Mouse (Mus musculus): ENCODE data around the gene Slc12a8. TPM values are rescaled to one million over a fixed set of nuclear protein-coding genes. Genes with fewer than 3 reads are reported as not detected.

The Slc12a8 gene
- total RNA-seq, 4 experiments from 2014 or later = 0.34 to 0.72 (median 0.47) TPM

DNA sequence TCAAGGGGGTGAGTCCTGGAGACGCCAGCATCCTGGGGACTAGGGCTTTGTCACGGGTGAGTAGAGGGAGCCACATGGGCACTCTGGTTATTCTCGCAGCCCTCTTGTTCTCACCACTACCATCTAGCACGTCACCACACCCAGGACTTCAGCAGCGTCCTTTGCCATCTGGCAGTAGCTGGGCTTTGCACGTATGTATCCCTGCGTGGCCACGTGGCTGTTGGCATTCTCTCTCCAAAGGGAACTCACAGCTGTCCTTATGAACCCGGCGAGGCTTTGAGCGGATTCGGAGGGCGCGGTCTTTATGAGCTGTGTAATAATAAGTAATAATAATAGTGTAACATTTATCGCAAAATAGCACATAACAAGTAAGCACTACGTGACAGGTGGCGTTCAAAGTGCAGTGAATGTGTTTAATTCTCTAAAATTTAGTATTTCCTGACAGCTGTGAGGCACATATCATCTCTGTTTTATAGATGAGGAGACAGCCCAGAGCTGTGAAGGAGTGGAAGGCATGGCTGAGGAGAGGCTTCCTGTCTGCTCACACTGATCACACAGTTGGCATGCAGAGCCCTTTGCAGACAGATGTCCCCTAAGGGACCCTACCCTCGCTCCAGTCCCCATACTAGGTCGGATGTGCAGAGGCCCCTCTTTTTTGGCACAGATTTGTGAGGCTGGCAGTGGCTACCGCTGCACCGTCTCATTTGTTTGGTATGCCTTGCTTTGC is 20.5 kb downstream of the Slc12a8 start:
- no peak for DNase-seq (ENCODE audit: low spot score)

DNA sequence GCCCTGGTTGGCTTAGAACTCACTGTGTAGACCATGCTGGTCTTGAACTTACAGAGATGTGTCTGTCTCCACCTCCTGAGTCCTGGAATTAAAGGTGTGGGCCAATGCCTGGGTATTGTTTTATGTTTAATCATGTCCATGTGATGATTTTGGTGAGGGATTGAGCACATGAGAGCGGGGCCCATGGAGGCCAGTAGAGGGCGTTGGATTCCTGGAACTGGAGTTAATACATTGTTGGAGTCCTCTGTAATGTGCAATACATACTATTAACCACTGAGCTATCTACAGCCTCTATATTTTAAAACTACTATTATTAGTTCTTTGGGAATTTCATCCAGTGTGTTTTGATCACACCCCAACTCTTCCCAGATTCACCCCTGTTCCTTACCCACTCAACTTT is 27.2 kb downstream of the Slc12a8 start:
- DNase-seq (ENCODE audit: low spot score) = no peak

DNA sequence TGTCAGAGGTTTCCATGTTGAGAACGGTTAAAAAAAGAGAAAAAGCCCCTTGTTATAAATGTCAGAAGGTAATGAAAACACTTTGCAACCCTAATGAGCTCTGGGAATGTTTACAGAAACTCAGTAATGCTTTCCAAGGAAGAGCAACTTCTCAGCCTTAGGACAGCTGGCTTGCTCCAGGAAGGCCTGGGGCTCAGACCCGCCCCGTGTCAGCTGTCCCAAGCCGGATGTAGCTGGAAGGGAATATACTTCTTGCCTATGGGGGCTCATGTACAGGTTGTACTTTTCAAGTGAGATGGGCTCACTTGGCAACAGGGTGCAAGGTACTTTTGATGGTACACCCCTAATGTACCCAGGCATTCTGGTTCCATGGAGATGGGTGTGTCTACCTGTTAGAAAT is 28.4 kb downstream of the Slc12a8 start:
- no peak for DNase-seq (ENCODE audit: low spot score)

DNA sequence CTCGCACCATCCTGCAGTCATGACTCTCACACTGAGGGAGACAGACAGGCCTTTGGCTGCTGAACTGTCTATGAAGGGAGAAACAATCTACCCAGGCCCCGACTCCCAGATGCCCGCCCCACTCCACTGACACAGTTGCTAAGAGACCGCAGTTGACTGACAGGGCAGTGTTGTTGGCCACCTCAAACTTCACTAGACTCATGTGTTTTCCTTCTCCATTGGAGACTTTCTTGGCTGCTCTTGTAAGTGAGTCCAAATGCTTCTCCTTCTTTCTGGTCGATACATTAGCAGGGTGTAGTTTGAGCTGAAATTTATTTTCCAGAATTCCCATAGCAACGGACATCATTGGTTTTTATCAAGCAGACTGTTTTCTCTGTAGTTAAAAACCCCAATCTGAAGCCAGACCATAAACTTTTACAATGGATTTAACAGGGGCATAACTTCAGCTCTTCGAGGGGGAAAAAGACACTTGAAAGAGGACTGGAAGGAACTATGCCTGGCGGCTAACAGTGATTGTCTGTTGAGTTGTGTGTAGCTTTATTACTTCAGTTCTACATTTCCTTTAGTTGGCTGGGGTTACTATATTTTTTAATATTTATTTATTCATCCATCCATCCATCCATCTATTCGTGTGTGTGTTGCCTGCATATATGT is 36.7 kb downstream of the Slc12a8 start:
- no peak for DNase-seq (ENCODE audit: low spot score)

DNA sequence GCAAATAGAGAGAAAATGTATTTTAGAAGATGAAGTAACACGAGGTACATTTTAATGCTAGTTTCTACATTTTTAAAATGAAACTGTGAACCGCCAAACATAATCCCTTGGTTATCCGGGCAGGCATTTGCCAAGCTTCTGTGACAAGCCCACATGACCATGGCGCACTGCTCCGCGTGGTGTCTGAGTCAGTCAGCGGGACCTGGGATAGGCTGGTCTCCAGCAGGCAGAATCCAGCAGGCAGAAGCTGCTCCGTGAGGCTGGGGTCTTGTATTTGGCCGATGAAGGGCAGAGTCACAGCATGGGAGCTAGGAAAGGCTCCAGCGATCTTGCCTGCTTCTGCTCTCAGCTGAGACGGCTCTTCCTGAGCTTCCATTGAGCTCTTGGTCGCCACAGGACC is 41.0 kb downstream of the Slc12a8 start:
- DNase-seq (ENCODE audit: low spot score) = no peak

DNA sequence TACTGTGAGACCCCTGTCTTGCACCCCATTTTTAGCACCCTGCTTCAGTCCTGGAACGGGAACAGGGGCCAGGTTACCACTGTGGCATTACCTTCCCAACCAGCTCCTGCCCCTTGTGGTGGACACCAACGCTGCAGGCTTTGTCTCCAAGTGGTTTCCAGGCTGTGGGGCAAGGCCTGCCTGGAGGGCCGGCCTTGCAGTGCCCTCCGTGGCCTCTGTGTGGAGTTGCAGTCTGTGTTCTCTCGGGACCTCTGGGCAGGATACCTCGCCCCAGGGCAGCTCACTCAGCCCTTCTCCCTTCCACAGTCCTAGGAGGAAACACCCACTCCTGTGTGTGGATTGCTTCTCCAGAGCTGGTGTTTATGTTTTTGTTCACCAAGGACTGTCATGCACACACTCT is 43.2 kb downstream of the Slc12a8 start:
- DNase-seq (ENCODE audit: low spot score) = peak; percentile 88

DNA sequence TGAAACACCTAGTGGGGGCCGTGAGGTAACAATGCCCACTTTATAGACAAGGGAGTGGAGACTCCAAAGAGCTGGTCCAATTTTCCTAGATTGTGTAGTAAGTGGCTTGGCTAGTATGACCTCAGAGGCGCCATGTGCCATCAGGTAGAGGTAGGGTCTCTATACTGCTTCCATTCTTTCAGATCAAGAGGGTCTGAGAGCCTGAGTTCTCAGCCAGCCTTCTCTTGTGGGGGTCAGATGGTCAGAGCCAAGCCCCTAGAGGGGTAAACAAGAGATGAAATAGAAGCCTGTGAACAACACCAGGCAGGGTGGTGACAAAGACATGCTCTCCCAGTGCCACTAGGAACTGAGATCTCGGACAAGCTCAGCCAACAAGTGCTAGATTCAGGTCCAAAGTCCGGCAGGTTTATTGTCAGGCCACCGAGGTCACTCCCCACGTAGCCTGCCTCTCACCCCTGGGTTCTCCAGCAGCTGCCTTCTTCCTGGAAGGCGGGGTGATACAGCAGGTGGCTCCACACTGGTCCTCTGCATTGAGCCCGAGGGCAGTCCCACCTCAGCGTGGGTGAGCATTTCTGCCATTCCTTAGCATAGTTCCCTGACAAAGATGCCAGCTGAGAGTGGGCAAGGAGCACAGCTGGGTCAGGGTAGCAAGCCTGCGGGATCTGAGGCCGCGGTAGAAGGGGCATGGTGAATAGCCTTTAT is 44.3 kb downstream of the Slc12a8 start:
- DNase-seq (ENCODE audit: low spot score) = no peak

DNA sequence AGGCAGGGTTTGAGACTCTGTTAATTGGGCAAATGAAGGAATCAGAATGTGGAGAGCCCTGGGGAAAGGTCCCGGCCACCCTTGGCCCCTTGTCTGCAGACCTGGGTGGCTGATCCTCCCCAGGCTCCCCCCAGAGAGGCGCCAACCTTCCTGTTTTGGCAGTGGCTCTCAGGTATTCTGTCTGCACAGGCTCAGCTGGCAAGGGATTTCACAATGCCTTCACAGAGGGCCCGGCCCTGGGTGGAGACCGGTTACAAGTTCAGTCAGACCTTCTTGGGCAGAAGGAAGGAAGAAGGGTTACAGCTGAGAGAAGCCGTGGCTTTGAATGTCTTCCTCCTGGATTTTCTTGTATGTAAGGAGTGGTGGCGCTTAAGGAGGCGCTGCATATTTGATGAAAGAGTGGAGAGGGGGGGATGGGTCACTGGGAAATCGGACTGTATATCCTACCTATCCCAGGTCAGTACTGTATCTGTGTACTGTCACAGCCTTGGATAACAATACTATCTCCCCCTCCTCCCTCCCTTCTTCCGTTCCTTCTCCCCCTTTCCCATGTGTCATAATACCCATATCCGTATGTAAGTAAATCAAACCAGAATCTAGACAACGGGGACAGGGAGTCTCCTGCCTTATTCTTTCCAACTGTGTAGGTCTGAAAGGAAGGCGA is 45.9 kb downstream of the Slc12a8 start:
- peak; percentile 57 for DNase-seq (ENCODE audit: low spot score)

DNA sequence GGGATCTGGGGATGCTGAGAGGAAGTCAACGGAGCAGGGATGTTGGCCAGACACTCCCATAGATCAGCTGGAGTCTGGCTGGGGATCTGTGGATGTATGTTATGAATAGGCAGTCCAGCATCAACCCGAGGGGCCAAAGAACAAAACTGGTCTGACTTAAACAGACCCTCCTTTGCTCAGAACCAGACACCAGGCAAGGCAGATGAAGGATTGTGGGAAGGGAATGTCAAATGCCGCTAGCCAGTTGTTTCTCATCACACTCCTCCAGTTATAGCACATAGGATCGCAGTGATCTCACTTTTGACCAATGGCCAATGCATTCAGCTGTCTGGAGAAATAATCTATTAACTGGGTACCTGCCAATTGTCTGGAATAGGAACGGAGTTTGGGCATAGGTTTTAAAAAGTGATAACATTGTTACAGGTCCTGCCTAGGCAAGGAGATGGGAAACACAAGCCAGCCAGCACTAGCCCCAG is 46.4 kb downstream of the Slc12a8 start:
- peak; percentile 58 for DNase-seq (ENCODE audit: low spot score)

DNA sequence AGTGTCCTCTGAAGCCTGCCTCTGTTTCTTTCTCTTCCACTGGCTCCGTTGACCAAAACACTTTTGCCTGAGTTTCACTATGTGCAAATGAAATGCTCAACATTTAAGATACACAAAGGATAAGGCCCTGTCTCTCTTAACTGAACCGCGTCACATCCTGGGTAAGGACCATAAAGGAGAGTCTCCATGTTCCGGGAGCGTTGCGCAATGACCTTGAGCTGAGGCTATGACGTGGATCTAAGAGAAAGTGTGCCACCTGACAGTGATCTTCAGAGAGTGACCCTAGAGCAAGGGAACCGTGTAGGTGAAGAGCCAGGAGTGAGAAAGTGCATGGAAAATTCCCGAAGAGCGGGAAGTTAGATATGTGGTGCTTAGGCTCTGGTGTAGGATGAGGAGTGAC is 49.3 kb downstream of the Slc12a8 start:
- no peak for DNase-seq (ENCODE audit: low spot score)

DNA sequence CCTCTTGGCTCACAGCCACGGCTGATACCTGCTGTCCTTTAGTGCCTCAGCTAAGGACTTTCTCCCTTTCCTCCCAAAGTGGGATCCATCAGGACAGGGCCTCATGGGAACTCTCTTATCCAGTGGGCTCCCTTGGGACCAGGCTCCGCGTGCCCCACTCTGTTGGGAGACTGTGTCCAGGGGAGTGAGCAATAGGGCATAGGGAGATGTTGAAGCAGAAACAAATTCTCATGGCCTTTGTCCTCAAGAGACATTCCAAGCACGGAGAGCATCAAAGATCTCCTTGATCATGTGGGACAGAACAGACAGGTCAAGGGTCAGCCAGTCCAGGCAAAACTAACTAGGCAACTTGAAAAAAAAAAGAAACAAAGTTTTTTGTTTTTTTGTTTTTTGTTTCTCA is 50.6 kb downstream of the Slc12a8 start:
- DNase-seq (ENCODE audit: low spot score) = no peak

DNA sequence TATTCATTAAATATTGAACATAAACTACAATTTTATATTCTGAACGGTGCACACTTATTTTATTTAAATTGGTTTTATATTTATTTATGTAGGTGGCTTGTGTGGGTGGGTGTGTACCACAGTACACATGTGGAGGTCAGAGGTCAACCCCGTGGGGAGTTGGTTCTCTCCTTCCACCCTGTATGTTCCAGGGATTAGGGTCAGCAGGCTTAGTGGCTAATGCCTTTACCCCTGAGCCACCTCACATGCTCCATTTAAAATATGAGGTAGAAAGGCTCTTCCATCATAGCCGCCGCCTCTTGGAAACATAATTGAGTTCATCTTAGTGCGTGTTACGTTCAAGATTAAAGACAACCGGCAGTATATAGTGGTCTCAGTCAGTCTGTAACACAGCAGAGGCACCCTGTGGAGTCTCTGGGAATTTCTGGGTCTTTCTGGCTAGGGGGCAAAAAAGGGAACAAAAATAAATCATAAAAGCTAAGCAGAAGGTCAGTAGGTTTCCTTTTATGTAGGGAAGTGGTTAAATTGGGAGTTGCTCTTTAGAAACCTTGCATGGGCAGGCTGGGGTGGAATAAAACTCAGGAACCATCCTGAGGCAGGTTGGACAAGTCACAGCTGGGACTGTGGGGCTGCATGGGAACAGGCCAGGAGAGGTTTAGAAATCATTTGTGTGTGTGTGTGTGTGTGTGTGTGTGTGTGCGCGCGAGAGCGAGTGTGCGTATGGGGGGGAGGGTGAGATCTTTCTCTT is 51.3 kb downstream of the Slc12a8 start:
- no peak for DNase-seq (ENCODE audit: low spot score)

DNA sequence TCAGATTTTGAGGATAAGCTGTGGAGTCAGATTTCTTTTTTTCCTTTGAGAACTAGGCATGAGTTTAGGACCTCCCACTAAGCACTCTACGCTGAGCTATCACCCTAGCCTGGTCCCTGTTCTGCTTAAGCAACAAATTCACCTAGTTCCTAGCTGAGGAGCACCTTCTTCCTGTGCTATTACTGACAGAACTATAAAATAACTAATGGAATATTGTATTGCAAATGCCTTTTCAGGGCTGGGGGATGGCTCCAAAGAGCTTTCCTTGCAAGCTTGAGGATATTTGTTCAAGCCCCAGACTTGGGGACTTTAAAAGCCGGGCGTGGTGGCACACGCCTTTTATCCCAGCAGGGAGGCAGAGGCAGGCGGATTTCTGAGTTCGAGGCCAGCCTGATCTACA is 55.5 kb downstream of the Slc12a8 start:
- no peak for DNase-seq (ENCODE audit: low spot score)

DNA sequence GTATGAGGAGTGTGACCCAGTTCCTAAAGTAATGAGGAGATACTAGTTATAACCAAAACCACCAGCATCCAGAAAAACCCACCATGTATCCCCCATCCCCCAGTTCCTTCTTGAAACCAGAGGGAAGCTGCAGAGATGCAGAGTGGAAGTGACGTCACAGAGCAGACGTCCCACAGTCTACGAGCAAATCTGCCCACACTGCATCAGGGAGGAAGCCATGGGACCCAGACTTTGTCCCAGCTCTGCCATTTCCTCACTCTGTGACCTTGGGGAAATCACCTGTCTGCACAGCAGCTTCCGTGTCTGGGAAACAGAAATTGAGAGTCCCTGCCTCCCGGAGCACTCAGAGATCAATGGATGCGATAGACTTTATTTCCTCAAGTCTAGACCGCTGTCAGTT is 56.6 kb downstream of the Slc12a8 start:
- no peak for DNase-seq (ENCODE audit: low spot score)

DNA sequence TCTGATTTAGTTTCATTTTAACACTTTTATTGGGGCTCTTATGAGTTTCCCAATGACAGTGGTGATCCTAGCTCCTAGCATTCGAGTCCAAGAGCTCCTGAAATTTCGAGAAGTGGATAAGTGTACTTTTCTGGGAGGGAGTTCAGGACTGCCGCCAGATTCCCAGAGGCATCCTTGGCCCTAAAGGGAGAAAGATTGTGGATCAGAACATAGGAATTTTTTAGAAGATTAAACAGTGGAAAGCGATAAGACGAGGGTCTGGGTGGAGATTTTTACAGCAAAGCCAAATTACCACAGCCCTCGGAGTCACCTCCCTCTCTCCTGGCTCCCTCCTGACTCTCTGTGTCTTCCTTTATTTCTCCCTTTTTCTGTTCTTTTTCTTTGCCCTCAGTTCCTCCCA is 58.6 kb downstream of the Slc12a8 start:
- no peak for DNase-seq (ENCODE audit: low spot score)

DNA sequence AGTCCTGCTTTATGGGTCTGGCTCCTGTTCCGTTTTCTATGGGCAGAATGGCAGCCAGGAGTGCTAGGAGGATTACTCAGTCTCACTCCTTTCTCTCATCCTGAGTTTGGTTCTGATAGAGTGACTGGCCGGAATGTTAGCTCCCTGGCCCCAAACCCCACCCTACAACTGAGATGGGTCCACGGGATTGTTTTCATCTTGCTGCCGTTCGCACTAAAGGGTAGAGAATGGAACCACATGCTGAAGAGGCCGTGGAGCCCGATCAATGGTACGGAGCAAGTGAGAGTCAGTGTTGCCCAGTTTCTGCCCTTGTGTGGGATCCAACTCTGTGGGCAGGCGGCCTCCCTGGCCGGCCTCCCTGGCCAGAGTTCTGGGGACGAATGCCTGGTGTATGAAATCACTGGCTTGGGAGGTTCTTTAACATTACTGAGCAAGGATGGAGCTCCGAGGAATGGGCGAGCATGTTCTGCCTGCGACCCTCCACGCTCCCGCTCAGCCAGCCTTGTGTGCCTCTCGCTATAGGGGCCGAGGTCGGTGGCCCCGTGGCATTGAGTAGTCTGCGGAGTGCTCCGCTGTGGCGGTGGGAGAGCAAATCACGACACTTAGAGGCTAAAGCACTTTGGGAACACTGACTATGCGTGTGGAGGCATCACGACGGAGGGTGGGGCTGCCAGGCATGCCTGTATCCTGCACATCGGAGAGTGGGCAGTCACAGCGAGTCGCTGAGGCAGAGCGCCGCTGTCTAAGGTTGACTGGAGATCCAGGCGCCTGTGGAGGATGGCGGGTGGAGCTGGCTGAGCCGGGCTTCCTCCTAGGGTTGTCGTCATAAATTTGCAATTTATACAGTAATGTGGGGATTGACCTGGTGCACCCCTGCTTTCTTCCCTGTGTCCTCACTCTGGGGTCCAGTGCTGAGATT is 59.4 kb downstream of the Slc12a8 start:
- no peak for DNase-seq (ENCODE audit: low spot score)

DNA sequence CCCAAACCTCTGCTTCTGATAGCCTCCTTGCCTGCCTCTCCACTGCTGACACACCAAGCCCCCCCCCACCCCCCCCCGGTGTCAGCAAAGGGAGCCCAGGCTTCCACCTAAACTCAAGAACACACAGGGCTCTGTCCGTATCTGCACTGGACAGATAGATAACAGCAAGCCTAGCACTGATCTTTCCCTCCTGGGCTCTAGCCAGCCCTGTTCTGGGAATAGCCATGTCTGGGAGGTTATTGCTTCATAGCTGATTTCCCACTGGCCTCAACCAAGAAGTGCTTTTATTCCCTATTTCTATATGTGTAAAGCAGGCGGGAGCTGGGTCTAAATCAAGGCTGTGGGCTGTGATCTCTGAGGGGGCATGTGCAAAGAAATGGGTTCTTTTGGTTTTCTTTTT is 61.3 kb downstream of the Slc12a8 start:
- peak; percentile 63 for DNase-seq (ENCODE audit: low spot score)

DNA sequence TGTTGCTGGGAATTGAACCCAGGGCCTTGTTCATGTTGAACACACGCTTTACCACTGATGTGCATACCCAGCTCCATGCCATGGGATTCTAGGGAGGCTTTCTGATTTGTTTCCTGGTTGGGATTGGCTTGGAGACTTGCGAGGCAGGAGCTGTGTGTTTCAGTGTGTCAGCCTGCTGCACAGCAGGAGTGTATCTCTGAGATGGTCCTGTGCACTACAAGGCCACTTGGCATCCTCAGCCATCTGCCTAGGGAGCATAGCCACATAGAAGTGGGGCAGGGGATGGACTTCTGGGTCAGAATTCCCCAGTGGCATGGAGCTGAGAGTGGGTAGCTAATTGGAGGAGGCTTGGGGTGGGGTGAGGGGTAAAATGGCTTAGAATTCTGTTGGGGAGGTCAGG is 63.2 kb downstream of the Slc12a8 start:
- DNase-seq (ENCODE audit: low spot score) = no peak

DNA sequence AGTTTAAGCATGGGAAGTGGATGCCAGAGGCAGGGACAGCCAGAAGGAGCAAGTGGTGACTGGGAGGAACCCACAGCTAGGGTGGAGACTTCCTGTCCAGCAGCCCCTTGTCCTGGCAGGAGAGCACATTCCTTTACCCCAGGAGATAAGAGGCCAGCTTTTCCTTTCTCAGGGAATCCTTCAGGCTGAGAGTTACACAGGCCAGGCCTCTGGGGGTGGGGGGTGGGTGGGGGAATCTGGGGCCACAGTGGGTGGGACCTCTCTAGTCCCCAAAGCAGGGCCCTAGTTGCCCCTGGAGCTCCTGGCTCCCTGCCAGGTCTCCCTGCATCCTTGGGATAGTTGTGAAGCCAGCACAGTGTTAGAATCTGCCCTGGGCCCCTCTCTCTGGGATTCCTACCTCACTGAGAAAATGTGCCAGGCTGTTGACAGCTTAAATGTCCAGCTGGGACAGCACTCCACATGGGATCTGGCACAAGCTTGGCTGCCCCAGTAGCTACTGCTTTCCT is 63.7 kb downstream of the Slc12a8 start:
- peak; percentile 79 for DNase-seq (ENCODE audit: low spot score)

DNA sequence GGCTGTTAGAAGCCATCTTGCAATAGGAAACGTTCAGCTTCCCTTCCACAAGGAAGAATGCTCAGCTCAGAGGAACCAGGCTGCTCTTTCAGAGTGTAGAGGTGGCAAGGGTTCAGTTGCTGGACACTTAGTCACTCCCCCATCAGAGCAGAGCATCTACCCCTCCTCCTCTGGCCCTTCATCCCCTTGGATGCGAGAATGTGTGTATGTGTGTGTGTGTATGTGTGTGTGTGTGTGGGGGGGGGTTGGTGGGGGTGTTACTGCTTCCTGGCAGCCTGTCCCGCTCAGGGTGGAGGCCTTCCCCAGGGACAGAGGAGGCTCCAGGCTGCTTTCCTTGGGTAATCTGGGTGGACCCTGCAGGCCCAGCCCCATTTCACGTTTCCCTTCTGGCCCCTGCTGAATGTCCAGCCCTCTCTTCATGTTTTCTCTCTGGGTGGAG is 64.6 kb downstream of the Slc12a8 start:
- peak; percentile 84 for DNase-seq (ENCODE audit: low spot score)

Data from heart, adult 8-10 months (tissue).